ENCODE assay signal across 14 mouse cellular contexts in the genomic region with DNA sequence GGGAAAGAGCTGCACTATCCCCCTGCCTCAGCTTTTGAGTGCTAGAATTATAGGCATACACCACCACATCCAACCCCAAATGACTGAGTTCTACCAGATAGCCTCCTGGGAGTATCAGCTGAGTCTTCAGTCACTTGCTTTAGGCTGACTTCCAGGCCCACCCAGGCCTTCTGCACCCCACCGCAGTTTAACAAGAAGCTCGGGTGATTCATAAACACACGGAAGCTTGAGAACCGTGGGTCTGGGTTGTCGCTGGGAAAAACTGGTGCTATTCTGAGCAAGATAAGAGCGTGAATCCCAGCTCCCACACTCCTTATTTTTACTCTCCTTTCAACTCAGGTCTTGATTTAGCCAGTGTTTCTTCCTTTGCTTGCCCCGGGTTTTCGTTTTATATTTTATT.
A peak's percentile ranks its signal among the peaks of the same experiment; 100 is the strongest.
DNase-seq lines count a peak whose midpoint lies in the region.
"Had no signal": no experiment of that assay in that cellular context is flagged by ENCODE, and none has a peak within 500 bp of the region (broad histone marks: within the 10 kb centered on the region; RNA-seq: fewer than 3 reads in every experiment).

No protein-coding gene starts in this region.

- intact Hi-C loops in left cerebral cortex, postnatal 14 days (cut with DNase I): no loop called here
- intact Hi-C loops in left cerebral cortex, postnatal 4 days (cut with DNase I): loop anchor here (10.0 kb wide), 1 partner anchor 89 kb away; a partner anchor contains a TSS
- intact Hi-C loops in heart, postnatal 10 days (cut with DNase I): no loop called here

- DNase-seq in left cerebral cortex, postnatal 14 days (ENCODE audit: low spot score in 2 of 2): peak; percentile 33 to 46
- DNase-seq in left cerebral cortex, postnatal 4 days: no peak
- DNase-seq in frontal cortex, postnatal 36 days (ENCODE audit: low spot score in 2 of 2): peak; percentile 54 to 57
- DNase-seq in right cerebral cortex, postnatal 14 days: peak; percentile 27
- DNase-seq in urinary bladder, postnatal 36 days (ENCODE audit: low spot score in 2 of 2): no peak
- no peak for DNase-seq in heart, postnatal 10 days
- DNase-seq: adrenal gland, adult 2 months; adrenal gland, postnatal 25 days; cerebellum, adult 11 months; cerebellum, adult 9-10 months; cerebellum, postnatal 36 days; gastrocnemius, postnatal 10 days; heart, adult 18-20 months; heart, postnatal 14 days had no signal

Comparison
In these comparisons a context has a peak if more than half of its experiments do, and no peak if none do; other contexts are left out.
1. DNase-seq: peak in left cerebral cortex, postnatal 14 days (2 of 2), frontal cortex, postnatal 36 days (2 of 2) and right cerebral cortex, postnatal 14 days (single experiment); none in left cerebral cortex, postnatal 4 days (single experiment), urinary bladder, postnatal 36 days (0 of 2) and heart, postnatal 10 days (0 of 2).